Mouse (Mus musculus) heart, adult 2 months (tissue): ENCODE measurements around the gene 9130023H24Rik. TPM values are rescaled to one million over a fixed set of nuclear protein-coding genes. Genes with fewer than 3 reads are reported as not detected.

Source experiments
- DNase-seq, 2 experiments: peaks; one replicate each; pipeline ENCODE4 v3.0.0; 2021
- H3K27ac ChIP-seq: fragments of 200-600 bp; 2 replicates; pipeline ENCODE4 v1.8.1; 2022
- H3K27me3 ChIP-seq: fragments of 200-500 bp; 2 replicates; pipeline ENCODE4 v1.6.1; 2012; ENCODE audit warnings: mild to moderate bottlenecking, low read length, inconsistent platforms, mixed read lengths; ENCODE audit not compliant: control insufficient read depth, insufficient read depth
- H3K36me3 ChIP-seq: fragments of 200-500 bp; 2 replicates; pipeline ENCODE4 v1.6.1; 2012; ENCODE audit warnings: low read length, inconsistent platforms; ENCODE audit not compliant: control insufficient read depth, insufficient read depth
- H3K4me1 ChIP-seq: fragments of 200-500 bp; 2 replicates; pipeline ENCODE4 v1.6.1; 2011; ENCODE audit warnings: low read length; ENCODE audit not compliant: control insufficient read depth, insufficient read depth
- H3K4me3 ChIP-seq: fragments of 200-600 bp; 2 replicates; pipeline ENCODE4 v1.8.1; 2022
- H3K79me2 ChIP-seq: fragments of 200-500 bp; replicated peaks from 2 replicates; pipeline ENCODE4 v1.6.1; 2012; ENCODE audit warnings: mild to moderate bottlenecking, inconsistent platforms, low read length, moderate library complexity, mixed read lengths; ENCODE audit not compliant: control insufficient read depth, insufficient read depth
- H3K9ac ChIP-seq: fragments of 200-500 bp; 2 replicates; pipeline ENCODE4 v1.6.1; 2012; ENCODE audit warnings: low read depth, mild to moderate bottlenecking, control low read depth, inconsistent platforms, low read length, mixed read lengths
- CTCF ChIP-seq: fragments of 200-600 bp; IDR thresholded peaks from 2 replicates; pipeline ENCODE4 v1.8.1; 2022; ENCODE audit warnings: antibody characterized with exemption, mild to moderate bottlenecking, moderate library complexity
- EP300 ChIP-seq: fragments of 200-500 bp; IDR thresholded peaks from 2 replicates; pipeline ENCODE4 v1.6.1; 2011; ENCODE audit warnings: low read depth, low read length, control low read depth; ENCODE audit not compliant: insufficient read depth
- POLR2A ChIP-seq: fragments of 200-500 bp; IDR thresholded peaks from 2 replicates; pipeline ENCODE4 v1.6.1; 2011; ENCODE audit warnings: mild to moderate bottlenecking, low read depth, low read length, control low read depth; ENCODE audit not compliant: insufficient read depth
- WGBS: fragments of 180-500 bp; shearing (Covaris S2); methylation state at CpG from one replicate; pipeline ENCODE4 v1.1.7; 2018; 5-methylcytosine and 5-hydroxymethylcytosine counted together
- intact Hi-C: fragments of 180-260 bp; cut with DNase I; formaldehyde crosslinking; loops from one replicate; pipeline ENCODE4 v1.15.1; 2025
- polyA plus RNA-seq: library from polyadenylated mRNA; depleted of rRNA; stranded (reverse); fragments of >200 nt; gene quantifications from 2 replicates; pipeline ENCODE4 v1.2.3, GENCODE M21; 2012
- total RNA-seq, 2 experiments: library from RNA; stranded (reverse); gene quantifications; 2 replicates each; pipeline ENCODE4 v1.2.3; 2021

The 9130023H24Rik gene
- total and polyA plus RNA-seq, 3 experiments, result 1.7 to 3.6 (median 3.2) TPM

DNA sequence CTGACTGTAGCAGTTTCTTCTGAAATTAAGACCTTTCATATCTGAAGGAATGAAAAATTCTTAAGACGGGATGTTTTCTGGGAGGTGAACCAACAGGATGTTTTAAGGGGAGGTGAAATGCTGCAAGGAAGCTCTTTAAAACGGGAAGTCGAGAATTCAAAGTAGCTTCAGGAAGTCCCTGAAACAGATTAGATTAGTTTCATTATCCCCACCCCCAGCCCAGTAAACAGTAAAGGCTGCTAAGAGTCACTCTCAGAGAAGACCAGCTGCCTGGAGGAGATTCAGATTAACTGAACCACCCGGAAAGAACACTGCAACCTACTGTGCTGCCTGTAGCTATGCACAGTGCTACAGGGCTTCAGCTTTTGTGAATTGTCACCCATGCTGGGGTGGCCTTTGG is 17.9 kb downstream of the 9130023H24Rik start:
- Histone ChIP-seq H3K79me2 (no peaks in the 10 kb centered on the region), H3K27me3 (no peaks in the 10 kb centered on the region), H3K36me3 (no peaks in the 10 kb centered on the region), H3K27ac (no peak overlapping the region), H3K9ac (no peak overlapping the region), H3K4me1 (no peaks in the 10 kb centered on the region), H3K4me3 (no peak overlapping the region)
- TF ChIP-seq POLR2A (no peak), EP300 (no peak), CTCF (no peak)
- WGBS, result 36% methylated on average over 4 of the region's 4 CpGs
- intact Hi-C loops, result no loop called here
- DNase-seq, result no peak

DNA sequence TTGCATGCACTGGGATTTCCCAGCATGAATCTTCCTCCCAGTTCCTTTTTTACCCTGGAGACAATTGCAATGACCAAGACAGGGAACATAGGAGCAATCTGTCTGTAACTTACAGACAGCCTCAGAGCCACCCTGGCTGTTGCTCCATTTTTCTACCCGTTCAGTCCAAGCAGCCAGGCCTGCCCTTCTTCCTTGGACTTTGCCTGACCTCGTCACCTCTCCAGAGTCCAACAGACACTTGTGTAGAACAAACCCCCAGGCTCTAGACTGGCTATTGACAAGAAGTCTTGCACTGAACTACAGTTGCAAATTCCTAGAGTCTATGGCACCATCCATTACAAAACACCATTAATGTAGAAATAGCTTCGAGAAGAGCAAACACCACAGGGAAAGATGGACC is 28.0 kb downstream of the 9130023H24Rik start:
- H3K9ac ChIP-seq, result no peak overlapping the region
- no peak overlapping the region for H3K4me3 ChIP-seq
- H3K27me3 ChIP-seq, result no peaks in the 10 kb centered on the region
- H3K4me1 ChIP-seq, result no peaks in the 10 kb centered on the region
- H3K36me3 ChIP-seq, result no peaks in the 10 kb centered on the region
- H3K79me2 ChIP-seq, result no peaks in the 10 kb centered on the region
- TF ChIP-seq POLR2A (no peak), CTCF (no peak), EP300 (no peak)
- 71% methylated on average over 3 of the region's 3 CpGs for WGBS
- DNase-seq, result no peak
- intact Hi-C loops, result loop anchor here (10.0 kb wide), 1 partner anchor 395 kb away; no protein-coding TSS in a partner anchor
- no peak overlapping the region for H3K27ac ChIP-seq

DNA sequence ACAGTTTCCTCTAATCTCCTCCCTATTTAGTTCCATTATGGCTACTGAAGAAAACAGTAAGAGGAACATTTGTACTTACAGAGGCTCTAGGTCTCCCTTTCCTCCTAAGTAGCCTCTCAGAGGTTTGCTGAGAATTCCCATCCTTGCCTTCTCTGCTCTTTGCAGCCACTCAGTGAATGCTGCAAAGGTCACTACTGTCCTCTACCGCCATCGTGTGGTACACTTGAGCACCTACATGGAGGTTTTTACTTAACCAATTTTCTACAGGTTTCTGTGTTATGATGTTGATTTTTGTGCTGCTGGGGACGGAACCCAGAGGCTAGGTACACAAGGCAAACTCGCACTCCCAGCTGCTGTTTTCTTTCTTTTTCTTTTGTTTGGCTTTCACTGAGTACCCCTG is 29.6 kb downstream of the 9130023H24Rik start:
- peak in 1 of 2 experiments; percentile 27 for DNase-seq
- no peak overlapping the region; the same call in 1 of the 2 replicates for H3K27ac ChIP-seq
- no peak overlapping the region for H3K4me3 ChIP-seq
- no peak for TF ChIP-seq POLR2A
- TF ChIP-seq CTCF, result peak; percentile 98
- TF ChIP-seq EP300, result peak; percentile 60; the same call in 1 of the 2 replicates
- no peaks in the 10 kb centered on the region for H3K79me2 ChIP-seq
- no peaks in the 10 kb centered on the region for H3K27me3 ChIP-seq
- WGBS, result 5% methylated on average over 4 of the region's 4 CpGs
- H3K4me1 ChIP-seq, result no peaks in the 10 kb centered on the region; the same call in 1 of the 2 replicates
- H3K9ac ChIP-seq, result no peak overlapping the region
- intact Hi-C loops, result loop anchor here (1.0 to 10.0 kb wide), 2 partner anchors 107 to 393 kb away; no protein-coding TSS in a partner anchor
- H3K36me3 ChIP-seq, result no peaks in the 10 kb centered on the region

DNA sequence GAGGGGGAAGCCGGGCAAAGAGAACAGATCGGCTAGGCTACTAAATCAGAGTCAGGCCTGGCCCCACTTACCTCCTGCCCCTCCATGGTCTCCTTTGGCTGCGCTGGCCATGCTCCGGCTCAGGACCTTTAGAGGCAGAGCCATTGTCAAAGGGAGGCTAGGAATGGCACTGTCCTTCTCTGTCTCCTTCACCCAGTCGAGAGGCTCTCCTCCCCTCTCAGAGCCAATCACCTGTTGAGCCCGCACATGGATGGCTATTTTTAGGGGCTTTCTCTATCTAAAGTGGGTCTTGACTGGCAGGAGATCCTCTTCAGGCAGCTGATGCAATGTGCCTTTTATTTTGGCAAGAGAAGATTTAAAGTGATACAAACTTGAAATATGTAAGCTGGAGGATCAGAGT is 31.7 kb downstream of the 9130023H24Rik start, which contains the start of gene Cox6a2:
TSS of gene Cox6a2 (minus strand) at position 236 of the 400 bp plus-strand sequence.
- no peaks in the 10 kb centered on the region for H3K36me3 ChIP-seq
- peak within 1 kb of the TSS; percentile 52 for H3K4me3 ChIP-seq
- intact Hi-C loops, result loop anchor here (10.0 kb wide), 1 partner anchor 391 kb away; no protein-coding TSS in a partner anchor
- no peaks in the 10 kb centered on the region for H3K79me2 ChIP-seq
- peak within 1 kb of the TSS; percentile 80 for H3K9ac ChIP-seq
- TF ChIP-seq POLR2A (peak; percentile 95), CTCF (no peak), EP300 (peak; percentile 92)
- H3K4me1 ChIP-seq, result no peaks in the 10 kb centered on the region; the same call in 1 of the 2 replicates
- H3K27me3 ChIP-seq, result no peaks in the 10 kb centered on the region
- WGBS, result 48% methylated on average over 6 of the region's 6 CpGs
- DNase-seq, result peak; percentile 57 to 72
- H3K27ac ChIP-seq, result peak within 1 kb of the TSS; percentile 97

DNA sequence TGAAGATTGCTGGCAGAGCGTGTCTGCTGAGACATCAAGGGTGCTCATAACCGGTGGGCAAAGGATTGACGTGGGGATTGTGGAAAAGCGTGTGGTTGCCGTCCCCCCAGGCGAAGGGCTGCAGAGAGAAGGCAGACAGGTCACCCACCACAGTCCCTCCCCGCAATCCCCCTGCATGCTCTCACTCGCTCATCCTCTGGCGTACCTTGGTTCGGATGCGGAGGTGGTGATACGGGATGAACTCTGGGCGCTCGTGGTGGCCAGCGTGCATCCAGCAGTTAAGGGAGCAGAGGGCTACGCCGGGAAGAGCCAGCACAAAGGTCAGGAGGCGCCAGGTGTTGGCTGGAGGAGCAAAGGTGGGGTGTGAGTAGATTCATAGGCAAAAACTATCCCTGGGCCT is 32.1 kb downstream of the 9130023H24Rik start:
- peak; percentile 24 to 36 for DNase-seq
- Histone ChIP-seq H3K36me3 (no peaks in the 10 kb centered on the region), H3K9ac (peak overlapping the region; percentile 80), H3K27me3 (no peaks in the 10 kb centered on the region), H3K79me2 (no peaks in the 10 kb centered on the region), H3K4me3 (peak overlapping the region; percentile 52), H3K4me1 (no peaks in the 10 kb centered on the region; the same call in 1 of the 2 replicates), H3K27ac (peak overlapping the region; percentile 97)
- intact Hi-C loops, result loop anchor here (2.0 to 10.0 kb wide), 2 partner anchors 201 to 391 kb away; no protein-coding TSS in a partner anchor
- no peak for TF ChIP-seq EP300
- TF ChIP-seq CTCF, result no peak
- no peak; the same call in 1 of the 2 replicates for TF ChIP-seq POLR2A
- 59% methylated on average over 18 of the region's 18 CpGs for WGBS

DNA sequence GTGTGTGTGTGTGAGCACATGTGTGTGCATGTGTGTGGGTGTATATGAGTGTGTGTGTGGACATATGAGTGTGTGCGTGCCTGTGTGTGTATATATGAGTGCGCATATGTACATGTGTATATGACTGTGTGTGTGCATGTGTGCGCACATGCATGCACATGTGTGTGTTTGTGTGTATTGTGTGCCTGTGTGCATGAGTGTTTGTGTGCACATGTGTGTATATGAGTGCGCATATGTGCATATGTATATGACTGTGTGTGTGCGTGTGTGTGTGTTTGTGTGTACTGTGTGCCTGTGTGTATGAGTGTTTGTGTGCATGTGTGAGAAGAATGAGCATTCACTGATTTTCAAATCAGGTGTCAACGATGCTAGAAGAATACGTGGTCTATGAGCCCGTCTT is 33.7 kb downstream of the 9130023H24Rik start:
- no peaks in the 10 kb centered on the region for H3K27me3 ChIP-seq
- no peaks in the 10 kb centered on the region for H3K79me2 ChIP-seq
- 84% methylated on average over 8 of the region's 8 CpGs for WGBS
- no peak for DNase-seq
- no peaks in the 10 kb centered on the region for H3K36me3 ChIP-seq
- H3K4me1 ChIP-seq, result no peaks in the 10 kb centered on the region; the same call in 1 of the 2 replicates
- peak overlapping the region; percentile 97 for H3K27ac ChIP-seq
- H3K9ac ChIP-seq, result 0 out of 2 replicates have a peak overlapping the region, but pooled peaks have one; percentile 25
- TF ChIP-seq CTCF, result no peak
- no peak for TF ChIP-seq POLR2A
- intact Hi-C loops, result loop anchor here (2.0 to 10.0 kb wide), 2 partner anchors 199 to 389 kb away; no protein-coding TSS in a partner anchor
- peak overlapping the region; percentile 52 for H3K4me3 ChIP-seq
